Mouse (Mus musculus): ENCODE results near the gene Oas1c. TPM values are rescaled to one million over a fixed set of nuclear protein-coding genes. Genes with fewer than 3 reads are reported as not detected.

Oas1c gene
- polyA plus RNA-seq, 1 experiment from 2014 or later: 1.2 TPM

GRCm38 (mm10) chr5:120754215-120754614 is 58.1 kb downstream of the Oas1c start:
- no peak for DNase-seq (ENCODE audit: low spot score)
- no peak overlapping the region for H3K27ac ChIP-seq (replicated peaks)
- H3K27me3 ChIP-seq (ENCODE audit: control insufficient read depth, insufficient read depth, low read length): no peaks in the 10 kb centered on the region
- H3K9me3 ChIP-seq (ENCODE audit: control insufficient read depth, low read length): no peaks in the 10 kb centered on the region
- H3K4me1 ChIP-seq (replicated peaks; ENCODE audit: control insufficient read depth, insufficient read depth): no peaks in the 10 kb centered on the region
- H3K4me2 ChIP-seq (replicated peaks; ENCODE audit: low read depth): no peak overlapping the region
- H3K4me3 ChIP-seq (ENCODE audit: low read depth, low read length): no peak overlapping the region
- TF ChIP-seq CTCF (IDR thresholded peaks at IDR 0.05; ENCODE audit: low read depth): no peak
- TF ChIP-seq EP300 (optimal IDR thresholded peaks at IDR 0.05): no peak
- no peak overlapping the region for H3K9ac ChIP-seq (ENCODE audit: low read length)
- H3K36me3 ChIP-seq (ENCODE audit: control insufficient read depth, insufficient read depth, low read length): no peaks in the 10 kb centered on the region
- 82% methylated on average over 4 of the region's 4 CpGs for WGBS
- ATAC-seq (ENCODE audit: low FRiP score, low TSS enrichment): no peak

GRCm38 (mm10) chr5:120752786-120753185 is 59.5 kb downstream of the Oas1c start:
- 70% methylated on average over 3 of the region's 3 CpGs for WGBS
- Histone ChIP-seq H3K9ac (ENCODE audit: low read length) (no peak overlapping the region), H3K9me3 (ENCODE audit: control insufficient read depth, low read length) (no peaks in the 10 kb centered on the region), H3K4me3 (ENCODE audit: low read depth, low read length) (no peak overlapping the region), H3K4me2 (replicated peaks; ENCODE audit: low read depth) (no peak overlapping the region), H3K27ac (replicated peaks) (no peak overlapping the region), H3K27me3 (ENCODE audit: control insufficient read depth, insufficient read depth, low read length) (no peaks in the 10 kb centered on the region), H3K4me1 (replicated peaks; ENCODE audit: control insufficient read depth, insufficient read depth) (no peaks in the 10 kb centered on the region), H3K36me3 (ENCODE audit: control insufficient read depth, insufficient read depth, low read length) (no peaks in the 10 kb centered on the region)
- ATAC-seq (ENCODE audit: low FRiP score, low TSS enrichment): no peak
- no peak for DNase-seq (ENCODE audit: low spot score)
- no peak for TF ChIP-seq CTCF (IDR thresholded peaks at IDR 0.05; ENCODE audit: low read depth)

- Histone ChIP-seq H3K36me3 (ENCODE audit: control insufficient read depth, insufficient read depth, low read length) (no peaks in the 10 kb centered on the region), H3K4me3 (ENCODE audit: low read depth, low read length) (no peak overlapping the region), H3K9me3 (ENCODE audit: control insufficient read depth, low read length) (no peaks in the 10 kb centered on the region), H3K27ac (replicated peaks) (no peak overlapping the region), H3K27me3 (ENCODE audit: control insufficient read depth, insufficient read depth, low read length) (no peaks in the 10 kb centered on the region), H3K4me1 (replicated peaks; ENCODE audit: control insufficient read depth, insufficient read depth) (no peaks in the 10 kb centered on the region), H3K4me2 (replicated peaks; ENCODE audit: low read depth) (no peak overlapping the region), H3K9ac (ENCODE audit: low read length) (no peak overlapping the region)
- ATAC-seq (ENCODE audit: low FRiP score, low TSS enrichment) (no peak), DNase-seq (ENCODE audit: low spot score) (no peak)
- 68% methylated on average over 3 of the region's 3 CpGs for WGBS
- no peak for TF ChIP-seq EP300 (optimal IDR thresholded peaks at IDR 0.05)
- no peak for TF ChIP-seq CTCF (IDR thresholded peaks at IDR 0.05; ENCODE audit: low read depth)
Observed at GRCm38 (mm10) chr5:120751206-120751605, 61.1 kb downstream of the Oas1c start.

Small RNA genes lying within 50 kb of the gene (microRNA-seq; reads per million reads assigned to microRNA genes)
- gene Gm22907: not detected

Other genes with a start within 250 kb of the Oas1c start
- gene Tpcn1, start 223.8 kb downstream of the Oas1c start, polyA plus RNA-seq (2015; fragmentation: Nextera tagmentation; extraction: Ambion mirVana): 12.7 and 13.9 TPM in 2 replicates
- gene Iqcd, start 223.5 kb downstream of the Oas1c start, polyA plus RNA-seq (2015; fragmentation: Nextera tagmentation; extraction: Ambion mirVana): 0.25 and 0.36 TPM in 2 replicates
- 12.1 TPM in 2 replicates for gene Rita1, start 199.9 kb downstream of the Oas1c start, polyA plus RNA-seq (2015; fragmentation: Nextera tagmentation; extraction: Ambion mirVana)
- 22.5 and 23.0 TPM in 2 replicates for gene Ddx54, start 199.8 kb downstream of the Oas1c start, polyA plus RNA-seq (2015; fragmentation: Nextera tagmentation; extraction: Ambion mirVana)
- gene Cfap73, start 178.3 kb downstream of the Oas1c start, polyA plus RNA-seq (2015; fragmentation: Nextera tagmentation; extraction: Ambion mirVana): 0.10 TPM in 1 of 2 replicates, not detected in the other
- gene Rasal1, start 163.7 kb downstream of the Oas1c start, polyA plus RNA-seq (2015; fragmentation: Nextera tagmentation; extraction: Ambion mirVana): 0.08 and 0.44 TPM in 2 replicates
- 2.0 and 3.1 TPM in 2 replicates for gene Dtx1, start 100.6 kb downstream of the Oas1c start, polyA plus RNA-seq (2015; fragmentation: Nextera tagmentation; extraction: Ambion mirVana)
- 0.59 and 0.74 TPM in 2 replicates for gene Oas2, start 62.7 kb downstream of the Oas1c start, polyA plus RNA-seq (2015; fragmentation: Nextera tagmentation; extraction: Ambion mirVana)
- gene Oas3, start 34.9 kb downstream of the Oas1c start, polyA plus RNA-seq (2015; fragmentation: Nextera tagmentation; extraction: Ambion mirVana): 0.40 and 0.41 TPM in 2 replicates
- not detected in 2 replicates for gene Oas1e, start 17.0 kb downstream of the Oas1c start, polyA plus RNA-seq (2015; fragmentation: Nextera tagmentation; extraction: Ambion mirVana)
- not detected in 2 replicates for gene Oas1f, start 34.9 kb upstream of the Oas1c start, polyA plus RNA-seq (2015; fragmentation: Nextera tagmentation; extraction: Ambion mirVana)
- not detected in 2 replicates for gene Oas1h, start 48.9 kb upstream of the Oas1c start, polyA plus RNA-seq (2015; fragmentation: Nextera tagmentation; extraction: Ambion mirVana)
- 4.7 and 5.1 TPM in 2 replicates for gene Oas1g, start 75.1 kb upstream of the Oas1c start, polyA plus RNA-seq (2015; fragmentation: Nextera tagmentation; extraction: Ambion mirVana)
- 15.5 and 16.1 TPM in 2 replicates for gene Oas1a, start 95.0 kb upstream of the Oas1c start, polyA plus RNA-seq (2015; fragmentation: Nextera tagmentation; extraction: Ambion mirVana)
- 0.07 TPM in 1 of 2 replicates, not detected in the other for gene Oas1d, start 102.0 kb upstream of the Oas1c start, polyA plus RNA-seq (2015; fragmentation: Nextera tagmentation; extraction: Ambion mirVana)
- 0.04 and 0.06 TPM in 2 replicates for gene Rph3a, start 197.6 kb upstream of the Oas1c start, polyA plus RNA-seq (2015; fragmentation: Nextera tagmentation; extraction: Ambion mirVana)